Mouse (Mus musculus) gastrocnemius, postnatal 10 days (tissue): ENCODE measurements around the gene Ccdc71. TPM values are rescaled to one million over a fixed set of nuclear protein-coding genes. Genes with fewer than 3 reads are reported as not detected.

Experiments
- DNase-seq: peaks from one replicate; pipeline ENCODE4 v3.0.0; 2021; ENCODE audit warnings: mixed read lengths
- total RNA-seq, 2 experiments: library from RNA; stranded (reverse); gene quantifications; 2 replicates each; pipeline ENCODE4 v1.2.3; 2021

The Ccdc71 gene
- total RNA-seq, 2 experiments from 2014 or later = 20.9 to 21.2 TPM

DNA sequence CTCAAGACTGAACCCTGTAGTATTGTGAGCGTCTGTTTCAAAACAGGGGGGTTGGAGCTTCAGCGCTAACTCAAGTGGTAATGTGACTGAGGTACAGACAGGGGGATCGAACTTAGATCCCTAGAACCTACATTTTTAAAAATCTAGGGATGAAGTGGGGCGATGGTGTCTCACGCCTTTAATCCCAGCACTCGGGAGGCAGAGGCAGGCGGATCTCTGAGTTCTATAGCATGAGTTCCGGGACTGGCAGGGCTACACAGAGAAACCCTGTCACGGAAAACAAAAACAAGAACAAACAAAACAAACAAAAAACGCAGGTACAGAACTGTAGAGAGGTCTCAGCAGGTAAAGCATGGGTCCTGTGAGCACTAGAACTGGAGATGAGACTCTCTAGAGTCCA, 3.4 kb upstream of the Ccdc71 start:
- no peak for DNase-seq

DNA sequence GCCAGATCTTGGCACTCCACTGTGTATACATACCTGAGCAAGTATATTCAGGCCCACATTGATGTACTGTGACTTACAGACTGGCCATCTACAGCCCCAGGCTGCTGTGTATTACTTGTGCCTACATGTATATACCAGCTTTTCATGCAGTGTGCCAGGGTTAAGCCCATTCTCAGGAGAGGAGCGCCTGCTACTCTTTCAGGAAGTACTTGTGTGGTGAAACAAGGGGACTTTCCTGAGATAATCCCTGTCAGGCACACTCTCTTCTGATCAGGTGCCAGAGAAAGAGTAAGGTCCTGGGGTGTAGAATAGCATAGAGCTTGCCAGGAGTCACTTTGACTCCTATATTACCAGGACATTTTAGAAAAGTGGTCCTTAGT, 398 bp upstream of the Ccdc71 start:
- DNase-seq = no peak

DNA sequence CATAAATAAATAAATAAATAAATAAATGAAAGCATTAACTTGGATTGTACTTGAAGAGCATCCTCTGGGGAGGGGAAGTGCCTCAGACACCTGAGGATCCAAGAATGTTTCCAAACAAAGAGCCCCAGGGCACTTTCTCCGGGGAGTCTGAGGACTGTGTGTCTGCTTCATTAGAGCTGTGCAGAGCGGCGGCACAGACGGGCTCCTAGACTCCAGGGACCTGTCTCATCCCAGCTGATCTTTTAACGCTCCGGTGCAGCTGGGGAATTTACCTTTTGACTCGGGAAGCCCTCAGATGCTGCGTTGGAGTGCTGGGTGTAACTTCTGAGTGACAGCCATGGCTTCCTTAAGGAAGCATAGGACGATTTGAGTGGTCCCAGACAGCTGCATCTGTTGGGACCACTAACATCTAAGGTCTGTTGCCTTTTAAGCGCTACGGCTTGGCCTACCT, 879 bp downstream of the Ccdc71 start, which contains the start of gene Klhdc8b:
Gene Klhdc8b (minus strand): TSS at position 401 of the 451 bp plus-strand sequence.
- no peak for DNase-seq

DNA sequence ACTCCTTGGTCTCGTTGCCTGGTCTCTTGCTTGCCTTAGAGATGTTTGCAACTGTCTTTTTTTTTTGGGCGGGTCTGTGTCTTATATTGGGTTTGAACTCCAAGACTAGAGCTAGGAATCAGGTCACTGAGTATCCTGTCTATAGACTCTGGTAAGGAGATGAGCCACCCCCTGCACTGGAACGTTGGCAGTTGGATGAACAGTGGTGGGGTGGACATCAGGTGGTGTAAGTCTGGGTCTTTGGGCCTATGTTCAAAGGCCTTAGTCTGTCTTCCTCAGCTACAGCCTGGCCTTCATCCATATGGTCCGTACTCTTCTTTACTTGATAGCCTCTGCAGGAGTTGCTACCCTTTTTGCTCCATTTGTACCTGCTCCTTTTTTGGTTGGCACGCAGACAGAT, 1.3 kb downstream of the Ccdc71 start:
- DNase-seq = no peak

DNA sequence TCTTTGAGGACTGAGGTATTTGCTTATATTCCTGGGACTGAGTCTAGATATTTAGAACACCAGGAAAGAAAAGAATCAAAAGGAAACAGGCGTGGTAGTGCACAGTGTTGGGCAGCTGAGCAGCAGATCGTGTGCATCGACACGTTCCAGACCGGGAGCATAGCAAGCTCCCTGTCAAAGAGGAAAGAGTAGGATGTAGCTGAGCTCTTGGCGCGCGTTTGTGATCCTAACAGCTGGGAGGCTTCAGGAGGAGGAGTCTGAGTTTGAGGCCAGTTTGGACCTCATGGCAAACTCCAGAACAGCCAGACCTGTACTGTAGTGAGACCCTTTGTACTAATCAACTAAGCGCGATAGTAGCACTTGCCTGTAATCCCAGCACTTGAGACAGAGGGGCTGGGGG, 1.9 kb downstream of the Ccdc71 start:
- no peak for DNase-seq

DNA sequence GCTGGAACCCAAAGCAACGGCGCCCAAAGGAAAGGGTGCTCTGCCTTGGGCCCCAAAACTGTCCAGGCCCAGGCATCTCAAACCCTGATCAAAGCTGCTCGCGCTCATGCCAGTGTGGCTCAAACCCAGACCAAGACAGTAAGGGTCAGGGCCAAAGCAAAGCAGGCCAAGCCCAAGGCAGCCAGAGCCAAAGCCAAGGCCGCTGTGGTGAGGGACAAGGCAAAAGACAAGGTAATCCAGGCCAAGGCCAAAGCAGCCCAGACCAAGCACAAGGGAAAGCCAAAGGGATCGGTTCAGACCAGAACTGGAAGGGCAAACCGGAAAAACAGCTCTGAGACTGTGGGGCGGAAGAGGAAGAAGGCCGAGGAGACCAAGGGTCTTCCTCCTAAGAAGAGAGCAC, 3.4 kb downstream of the Ccdc71 start:
- DNase-seq = no peak

DNA sequence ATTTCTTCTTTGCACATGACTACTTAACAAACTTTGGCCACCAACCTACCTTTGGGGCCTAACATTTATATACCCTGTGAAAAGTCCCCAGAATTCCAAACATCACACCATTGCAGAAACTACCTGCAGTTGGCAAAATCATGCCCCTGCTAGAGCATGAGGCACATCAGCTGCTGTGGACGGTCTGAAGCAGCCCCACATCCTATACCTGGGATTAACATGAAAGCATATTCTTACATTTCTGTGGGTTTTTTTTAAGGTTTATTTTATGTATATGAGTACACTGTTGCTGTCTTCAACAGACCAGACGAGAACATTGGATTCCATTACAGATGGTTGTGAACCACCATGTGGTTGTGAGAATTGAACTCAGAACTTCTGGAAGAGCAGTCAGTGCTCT, 5.9 kb downstream of the Ccdc71 start:
- no peak for DNase-seq

DNA sequence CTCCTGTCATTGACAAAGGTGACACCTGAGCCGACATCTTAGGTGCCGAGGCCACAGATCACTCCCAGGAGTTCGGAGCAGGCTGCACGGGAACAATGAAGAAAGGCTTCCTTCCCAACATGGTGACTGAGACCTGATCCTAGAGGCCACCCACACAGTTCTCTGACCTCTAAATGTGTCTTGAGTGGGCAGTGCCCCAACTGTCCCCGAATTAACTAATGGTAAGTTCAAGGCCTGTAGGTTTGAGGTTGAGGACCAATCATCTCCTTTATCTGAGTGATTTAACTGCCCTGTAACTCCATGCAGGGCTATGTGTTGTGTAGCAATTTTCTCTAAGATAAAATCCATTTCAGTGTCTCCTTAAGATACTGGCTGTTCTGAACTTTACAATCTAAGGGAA, 9.1 kb downstream of the Ccdc71 start:
- DNase-seq = no peak

DNA sequence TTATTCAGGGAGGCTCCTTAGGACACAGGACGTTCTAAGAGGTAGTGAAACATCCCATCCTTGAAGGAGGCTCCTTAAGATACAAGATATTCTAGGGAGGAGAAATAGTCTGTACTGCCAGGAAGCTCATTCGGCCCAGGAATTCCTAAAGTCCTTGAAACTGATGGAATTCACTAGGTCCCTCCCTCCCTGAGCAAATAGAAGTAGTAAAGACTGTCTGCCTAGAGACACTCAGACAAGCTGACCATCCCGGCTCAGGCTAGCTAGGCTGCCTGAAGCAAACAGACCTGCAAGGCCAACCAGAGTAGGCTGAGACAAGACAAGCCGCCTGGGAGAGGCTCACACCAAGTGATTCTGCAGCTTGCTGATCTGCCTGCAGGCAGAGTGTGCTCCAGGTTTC, 9.5 kb downstream of the Ccdc71 start:
- no peak for DNase-seq

DNA sequence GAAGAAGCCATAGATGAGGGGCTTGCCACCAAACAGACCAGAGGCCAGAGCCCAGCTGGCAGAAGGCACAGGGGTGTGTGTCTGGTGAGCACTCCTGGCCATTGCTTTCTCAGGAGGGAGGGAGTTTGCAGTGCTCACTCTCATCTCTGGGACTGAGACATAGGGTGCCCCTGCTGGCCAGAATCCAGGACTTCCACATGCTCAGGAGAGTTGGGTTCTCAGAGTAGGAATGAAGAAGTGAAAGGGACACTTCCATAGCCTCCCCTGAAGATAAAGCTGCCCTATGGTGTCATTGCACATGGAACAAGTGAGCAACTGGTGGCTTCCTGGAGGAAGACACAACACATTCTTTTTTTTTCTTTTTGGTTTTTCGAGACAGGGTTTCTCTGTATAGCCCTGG, 14.2 kb downstream of the Ccdc71 start:
- DNase-seq = no peak

DNA sequence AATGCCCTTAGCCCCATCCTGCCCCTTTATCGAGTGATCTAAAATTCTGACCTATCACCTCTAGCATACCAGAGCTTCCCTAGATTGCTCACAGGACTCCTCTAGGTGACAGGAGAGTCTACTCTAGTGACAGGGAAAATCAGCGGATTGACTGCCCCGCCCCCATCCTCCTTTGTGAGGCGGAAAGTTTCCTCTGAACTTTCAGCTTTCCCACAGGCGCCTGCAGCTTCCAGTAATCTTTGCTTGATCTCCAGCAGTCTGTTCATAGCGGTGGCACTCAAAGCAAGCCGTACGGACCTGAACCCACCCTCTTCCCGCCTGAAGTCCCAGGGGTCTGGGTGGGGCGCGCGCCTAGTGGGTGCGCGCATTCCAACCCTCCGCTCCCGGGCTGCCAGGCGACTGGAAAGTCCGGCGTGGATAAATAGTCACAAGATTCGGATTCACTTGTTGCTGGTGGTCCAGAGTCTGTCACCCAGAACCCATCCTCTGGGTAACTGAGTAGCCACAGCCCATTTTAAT, 18.4 kb downstream of the Ccdc71 start:
- DNase-seq = peak; percentile 86

DNA sequence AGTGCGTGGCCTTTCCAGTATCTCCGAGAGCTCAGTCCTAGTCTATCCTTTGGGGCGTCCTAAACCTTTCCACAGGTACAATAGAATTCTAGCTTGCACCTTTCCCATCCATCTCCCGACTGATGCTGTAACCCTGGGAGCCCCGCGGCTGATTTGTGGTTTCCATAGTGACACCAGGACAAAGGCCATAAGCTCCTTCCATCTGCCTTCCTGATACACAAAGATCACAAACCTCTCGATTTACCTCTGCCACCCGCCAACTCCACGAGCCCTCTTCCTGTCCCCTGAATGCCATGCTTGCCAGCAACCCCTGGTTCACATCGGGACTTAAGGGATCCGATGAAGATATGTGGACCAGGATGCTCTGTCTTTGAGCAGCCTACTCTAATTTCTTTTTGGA, 18.9 kb downstream of the Ccdc71 start:
- peak; percentile 25 for DNase-seq

DNA sequence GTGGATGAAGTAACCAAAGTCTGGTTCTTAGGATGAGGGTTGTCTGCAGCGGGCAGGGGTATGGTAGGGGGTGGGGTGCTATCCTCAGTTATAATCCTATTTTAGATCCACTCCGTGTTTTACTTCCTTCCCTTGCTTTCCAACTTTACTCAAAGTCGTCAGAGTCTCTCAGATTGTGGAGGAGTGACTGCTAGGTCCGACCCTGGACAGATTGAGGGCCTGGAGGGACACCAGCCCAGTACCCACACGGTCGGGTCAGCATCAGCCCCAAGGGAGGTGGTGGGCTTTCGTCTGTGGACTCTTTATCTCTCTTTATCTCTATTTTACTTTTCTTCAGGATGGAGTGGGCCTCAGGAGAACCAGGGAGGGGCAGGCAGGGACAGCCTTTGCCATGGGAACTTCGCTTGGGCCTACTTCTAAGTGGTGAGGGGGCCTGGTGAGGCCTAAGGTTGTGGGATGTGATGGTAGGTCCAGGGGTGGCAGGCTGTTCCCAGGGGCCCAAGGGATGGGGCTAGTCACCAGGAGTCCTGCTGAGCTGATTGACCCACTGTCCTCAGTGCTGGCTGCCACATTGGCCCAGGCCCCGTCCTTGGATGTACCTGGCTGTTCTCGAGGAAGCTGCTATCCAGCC, 19.5 kb downstream of the Ccdc71 start, which contains the start of gene Lamb2:
Gene Lamb2 (plus strand): TSS at position 16 of the 631 bp plus-strand sequence.
- no peak for DNase-seq

DNA sequence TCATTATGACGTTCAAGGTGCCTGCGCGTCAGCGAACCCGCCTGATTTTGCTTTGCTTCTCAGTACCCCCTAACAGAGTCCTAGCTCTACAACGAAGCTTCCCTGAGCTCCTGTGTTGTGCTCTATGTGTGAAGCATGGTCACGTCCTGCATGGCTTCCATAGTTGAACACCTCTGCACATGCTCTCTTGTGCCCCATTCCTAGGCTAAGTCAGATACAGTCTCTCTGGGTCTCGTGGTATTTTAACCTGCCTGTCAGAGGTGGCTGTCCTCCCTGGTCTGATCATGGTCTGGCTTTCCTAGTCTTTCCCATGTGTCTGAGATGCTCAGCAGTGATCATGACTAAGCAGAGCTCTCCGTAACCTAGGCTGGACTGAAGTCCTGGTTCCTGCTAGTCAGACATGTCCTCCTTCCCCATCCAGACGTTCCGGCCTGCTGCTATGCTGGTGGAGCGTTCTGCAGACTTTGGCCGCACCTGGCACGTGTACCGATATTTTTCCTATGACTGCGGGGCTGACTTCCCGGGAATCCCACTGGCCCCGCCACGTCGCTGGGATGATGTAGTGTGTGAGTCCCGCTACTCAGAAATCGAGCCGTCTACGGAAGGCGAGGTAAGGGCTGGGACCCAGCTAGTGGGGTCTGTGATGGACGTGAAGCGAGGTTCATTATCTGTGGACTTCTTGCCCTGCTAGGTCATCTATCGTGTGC, 20.6 kb downstream of the Ccdc71 start:
- no peak for DNase-seq

DNA sequence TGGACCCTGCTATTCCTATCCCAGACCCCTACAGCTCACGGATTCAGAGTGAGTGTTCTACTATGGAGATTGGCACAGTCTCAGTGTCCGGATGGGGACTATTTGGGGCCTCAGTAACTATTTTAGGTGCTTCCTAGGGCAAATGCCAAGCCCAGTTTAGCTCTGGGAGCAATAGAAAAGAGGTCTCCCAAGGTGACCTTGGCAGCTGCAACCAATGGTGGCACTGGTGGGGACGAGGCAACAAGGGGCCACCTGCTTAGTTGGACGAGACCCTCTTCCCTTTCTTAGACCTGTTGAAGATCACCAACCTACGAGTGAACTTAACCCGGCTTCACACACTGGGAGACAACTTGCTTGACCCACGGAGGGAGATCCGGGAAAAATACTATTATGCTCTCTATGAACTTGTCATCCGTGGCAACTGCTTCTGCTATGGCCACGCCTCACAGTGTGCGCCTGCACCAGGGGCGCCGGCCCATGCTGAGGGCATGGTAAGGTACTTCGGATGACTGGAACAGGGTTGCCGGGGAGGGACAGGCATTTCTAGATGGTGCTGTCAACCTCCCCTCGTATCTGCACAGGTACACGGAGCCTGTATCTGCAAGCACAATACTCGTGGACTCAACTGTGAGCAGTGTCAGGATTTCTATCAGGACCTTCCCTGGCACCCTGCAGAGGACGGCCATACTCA, 21.3 kb downstream of the Ccdc71 start:
- DNase-seq = no peak

DNA sequence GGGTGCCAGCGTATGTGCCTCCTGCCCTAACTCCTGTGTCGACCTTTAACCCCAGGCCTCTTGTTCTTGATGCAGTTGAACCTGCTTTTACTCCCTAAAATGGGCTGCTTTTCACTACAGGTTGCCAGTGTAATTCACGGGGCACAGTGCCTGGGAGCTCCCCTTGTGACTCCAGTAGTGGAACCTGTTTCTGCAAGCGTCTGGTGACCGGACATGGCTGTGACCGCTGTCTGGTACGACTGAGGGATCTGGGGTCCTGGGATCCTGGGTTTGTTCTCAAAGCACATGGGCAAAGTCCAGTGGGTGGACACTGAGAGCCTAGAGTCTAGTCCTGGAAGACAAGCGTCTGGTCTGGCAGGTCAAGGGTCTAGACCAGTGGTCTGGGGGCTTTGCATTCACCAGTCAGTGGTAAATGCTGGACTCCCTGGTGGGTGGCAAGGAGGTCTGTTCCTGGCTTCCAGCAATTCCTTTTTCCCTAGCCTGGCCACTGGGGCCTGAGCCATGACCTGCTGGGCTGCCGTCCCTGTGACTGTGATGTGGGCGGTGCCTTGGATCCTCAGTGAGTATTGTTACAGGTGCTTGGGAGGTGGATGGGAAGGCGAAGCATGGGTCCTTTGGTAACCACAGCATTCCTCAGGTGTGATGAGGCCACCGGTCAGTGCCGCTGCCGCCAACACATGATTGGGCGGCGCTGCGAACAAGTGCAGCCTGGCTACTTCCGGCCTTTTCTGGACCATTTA, 22.9 kb downstream of the Ccdc71 start:
- DNase-seq = no peak

DNA sequence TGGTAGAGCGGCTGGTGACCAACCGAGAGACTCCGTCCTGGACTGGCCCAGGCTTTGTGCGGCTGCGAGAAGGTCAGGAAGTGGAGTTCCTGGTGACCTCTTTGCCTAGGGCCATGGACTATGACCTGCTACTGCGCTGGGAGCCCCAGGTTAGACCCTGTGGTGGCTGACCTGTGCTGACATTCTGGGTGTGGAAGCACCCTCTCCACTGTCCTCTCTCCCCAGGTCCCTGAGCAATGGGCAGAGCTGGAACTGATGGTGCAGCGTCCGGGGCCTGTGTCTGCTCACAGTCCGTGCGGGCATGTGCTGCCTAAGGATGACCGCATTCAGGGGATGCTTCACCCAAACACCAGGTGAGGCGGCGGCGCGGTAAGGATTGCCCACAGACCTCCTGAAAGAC, 23.7 kb downstream of the Ccdc71 start:
- DNase-seq = no peak

DNA sequence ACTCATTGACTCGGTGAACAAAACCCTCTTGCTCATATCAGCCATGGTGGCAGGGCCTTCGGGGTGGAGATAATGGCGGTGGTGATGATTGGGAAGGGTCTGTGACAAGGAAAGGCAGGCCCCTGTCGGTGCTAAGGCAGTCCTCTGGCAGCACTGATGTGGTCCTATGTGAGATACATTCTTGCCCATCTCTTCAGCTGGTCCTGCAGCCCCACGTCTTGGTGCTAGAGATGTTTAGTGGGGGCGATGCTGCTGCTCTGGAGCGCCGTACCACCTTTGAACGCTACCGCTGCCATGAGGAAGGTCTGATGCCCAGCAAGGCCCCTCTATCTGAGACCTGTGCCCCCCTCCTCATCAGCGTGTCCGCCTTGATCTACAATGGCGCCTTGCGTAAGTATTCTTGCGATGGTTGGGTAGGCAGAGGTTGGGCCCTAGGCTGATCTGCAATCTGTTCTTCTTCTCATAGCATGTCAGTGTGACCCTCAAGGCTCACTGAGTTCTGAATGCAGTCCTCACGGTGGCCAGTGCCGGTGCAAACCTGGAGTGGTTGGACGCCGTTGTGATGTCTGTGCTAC, 25.1 kb downstream of the Ccdc71 start:
- no peak for DNase-seq

DNA sequence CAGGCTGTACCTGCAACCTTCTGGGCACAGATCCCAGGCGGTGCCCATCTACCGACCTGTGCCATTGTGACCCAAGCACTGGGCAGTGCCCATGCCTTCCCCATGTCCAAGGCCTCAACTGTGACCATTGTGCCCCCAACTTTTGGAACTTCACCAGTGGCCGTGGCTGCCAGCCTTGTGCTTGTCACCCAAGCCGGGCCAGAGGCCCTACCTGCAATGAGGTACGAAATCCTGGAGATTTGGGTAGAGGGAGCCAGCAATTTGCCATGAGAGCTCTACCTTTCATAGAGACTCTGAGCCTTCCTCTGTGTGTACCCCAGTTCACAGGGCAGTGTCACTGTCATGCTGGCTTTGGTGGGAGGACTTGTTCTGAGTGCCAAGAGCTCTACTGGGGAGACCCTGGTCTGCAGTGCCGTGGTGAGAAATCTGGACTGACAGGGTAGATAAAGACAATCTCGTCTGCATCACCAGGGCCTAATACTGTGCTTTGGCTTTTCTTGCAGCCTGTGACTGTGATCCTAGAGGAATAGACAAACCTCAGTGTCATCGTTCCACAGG, 26.7 kb downstream of the Ccdc71 start:
- DNase-seq = no peak

DNA sequence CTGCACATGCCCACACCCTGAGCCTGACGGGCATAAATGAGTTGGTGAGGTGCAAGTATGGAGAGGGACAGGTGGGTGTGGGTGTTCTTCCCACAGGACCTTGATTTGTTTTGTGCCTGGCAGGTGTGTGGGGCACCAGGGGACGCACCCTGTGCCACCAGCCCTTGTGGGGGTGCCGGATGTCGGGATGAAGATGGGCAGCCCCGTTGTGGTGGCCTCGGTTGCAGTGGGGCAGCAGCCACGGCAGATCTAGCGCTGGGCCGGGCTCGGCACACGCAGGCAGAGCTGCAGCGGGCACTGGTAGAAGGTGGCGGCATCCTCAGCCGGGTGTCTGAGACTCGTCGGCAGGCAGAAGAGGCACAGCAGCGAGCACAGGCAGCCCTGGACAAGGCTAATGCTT, 28.1 kb downstream of the Ccdc71 start:
- no peak for DNase-seq

DNA sequence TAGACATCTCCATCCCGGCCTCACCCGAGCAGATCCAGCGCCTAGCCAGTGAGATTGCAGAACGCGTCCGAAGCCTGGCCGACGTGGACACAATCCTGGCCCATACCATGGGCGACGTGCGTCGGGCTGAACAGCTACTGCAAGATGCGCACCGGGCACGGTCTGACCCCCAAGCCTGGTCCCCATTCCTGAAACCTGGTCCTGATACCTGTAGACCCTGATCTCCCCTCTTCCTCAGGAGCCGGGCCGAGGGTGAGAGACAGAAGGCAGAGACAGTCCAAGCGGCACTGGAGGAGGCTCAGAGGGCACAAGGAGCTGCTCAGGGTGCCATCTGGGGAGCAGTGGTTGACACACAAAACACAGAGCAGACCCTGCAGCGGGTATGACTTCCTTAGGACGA, 28.9 kb downstream of the Ccdc71 start:
- DNase-seq = no peak
